Mouse (Mus musculus): ENCODE results near the gene Fam208a. TPM values are rescaled to one million over a fixed set of nuclear protein-coding genes. Genes with fewer than 3 reads are reported as not detected.
A peak's percentile ranks its signal among the peaks of the same experiment; 100 is the strongest.

The Fam208a gene
- polyA plus RNA-seq, 1 experiment: 32.2 TPM

GRCm38 (mm10) chr14:27507894-27508643 lies 79.4 kb downstream of the Fam208a start, which contains the start of gene Ccdc66:
Gene Ccdc66, minus strand, starts transcription at chr14:27508460.
- TF ChIP-seq CTCF (IDR thresholded peaks at IDR 0.05; ENCODE audit: borderline replicate concordance, extremely low read depth, insufficient read depth, insufficient read length): no peak
- TF ChIP-seq POLR2A (IDR thresholded peaks at IDR 0.05; ENCODE audit: borderline replicate concordance, extremely low read depth, insufficient read depth, insufficient read length, poor library complexity, severe bottlenecking): peak; percentile 54; the same call in 1 of the 2 replicates
- peak; percentile 98 for DNase-seq (ENCODE audit: low read depth)

GRCm38 (mm10) chr14:27508644-27509301 lies 80.1 kb downstream of the Fam208a start:
- no peak for TF ChIP-seq CTCF (IDR thresholded peaks at IDR 0.05; ENCODE audit: borderline replicate concordance, extremely low read depth, insufficient read depth, insufficient read length)
- TF ChIP-seq POLR2A (IDR thresholded peaks at IDR 0.05; ENCODE audit: borderline replicate concordance, extremely low read depth, insufficient read depth, insufficient read length, poor library complexity, severe bottlenecking): 0 out of 2 replicates have a peak, but pooled peaks have one; percentile 1
- no peak for DNase-seq (ENCODE audit: low read depth)

- TF ChIP-seq CTCF (IDR thresholded peaks at IDR 0.05; ENCODE audit: borderline replicate concordance, extremely low read depth, insufficient read depth, insufficient read length) (no peak), POLR2A (IDR thresholded peaks at IDR 0.05; ENCODE audit: borderline replicate concordance, extremely low read depth, insufficient read depth, insufficient read length, poor library complexity, severe bottlenecking) (no peak)
- no peak for DNase-seq (ENCODE audit: low read depth)
Measured at GRCm38 (mm10) chr14:27524541-27524940, 95.9 kb downstream of the Fam208a start.

Other genes with a start within 250 kb of the Fam208a start
- gene Ccdc66, start 79.6 kb downstream of the Fam208a start, polyA plus RNA-seq (2012; rRNA removed): 11.5 and 13.4 TPM in 2 replicates
- 37.9 and 59.4 TPM in 2 replicates for gene Erc2, start 193.6 kb downstream of the Fam208a start, polyA plus RNA-seq (2012; rRNA removed)